Mouse (Mus musculus) MEL (cell line): ENCODE measurements around the gene Anks1. TPM values are rescaled to one million over a fixed set of nuclear protein-coding genes. Genes with fewer than 3 reads are reported as not detected.
A peak's percentile ranks its signal among the peaks of the same experiment; 100 is the strongest.
"Not testable (repeated sequence)": the region's sequence is repeated elsewhere in the genome, so short reads cannot be mapped to it uniquely, and the experiment has no call there.

Experiments used
- DNase-seq: peaks from one replicate; pipeline ENCODE4 v3.0.0; 2011; ENCODE audit warnings: low read depth, low spot score
- H3K27ac ChIP-seq: 2 replicates; pipeline ENCODE4 v1.5.1; 2012; ENCODE audit warnings: low read depth, mild to moderate bottlenecking, control low read depth, low read length, moderate library complexity; ENCODE audit not compliant: control insufficient read depth
- H3K27me3 ChIP-seq, 2 experiments: fragments of 150-350 bp in 1 of 2; sonication (generic) in 1 of 2; 2 replicates each; pipeline ENCODE4 v1.6.1; 2012; ENCODE audit warnings: low read length in 2 of 2, mild to moderate bottlenecking in 2 of 2, improper control_type of control experiment in 1 of 2, moderate library complexity in 1 of 2; ENCODE audit not compliant: insufficient read depth in 2 of 2, control insufficient read depth in 1 of 2
- H3K36me3 ChIP-seq, 2 experiments: 2 replicates each; pipeline ENCODE4 v1.6.1; 2012 to 2014; ENCODE audit warnings: low read length in 2 of 2, improper control_type of control experiment in 1 of 2, inconsistent platforms in 1 of 2, mild to moderate bottlenecking in 1 of 2; ENCODE audit not compliant: insufficient read depth in 2 of 2, control insufficient read depth in 1 of 2
- H3K4me1 ChIP-seq, 2 experiments: fragments of 150-350 bp in 1 of 2; sonication (generic) in 1 of 2; 2 replicates each; pipeline ENCODE4 v1.6.1; 2012; ENCODE audit warnings: low read length in 2 of 2, improper control_type of control experiment in 1 of 2, mild to moderate bottlenecking in 1 of 2; ENCODE audit not compliant: insufficient read depth in 2 of 2, control insufficient read depth in 1 of 2
- H3K4me3 ChIP-seq, 2 experiments: fragments of 150-350 bp in 1 of 2; sonication (generic) in 1 of 2; 2 replicates each; pipeline ENCODE4 v1.5.1; 2012; ENCODE audit warnings: low read depth in 2 of 2, low read length in 2 of 2, mild to moderate bottlenecking in 2 of 2, moderate library complexity in 2 of 2, control low read depth in 1 of 2, improper control_type of control experiment in 1 of 2; ENCODE audit not compliant: control insufficient read depth in 1 of 2, insufficient read depth in 1 of 2
- H3K79me2 ChIP-seq: 2 replicates; pipeline ENCODE4 v1.6.1; 2012; ENCODE audit warnings: mild to moderate bottlenecking, low read length, moderate library complexity; ENCODE audit not compliant: control insufficient read depth, poor library complexity, insufficient read depth
- H3K9ac ChIP-seq: 2 replicates; pipeline ENCODE4 v1.6.1; 2012; ENCODE audit warnings: low read depth, mild to moderate bottlenecking, control low read depth, low read length, moderate library complexity; ENCODE audit not compliant: control insufficient read depth, poor library complexity, severe bottlenecking
- H3K9me3 ChIP-seq: fragments of 150-350 bp; sonication (generic); replicated peaks from 2 replicates; pipeline ENCODE4 v1.6.1; 2012; ENCODE audit warnings: mild to moderate bottlenecking, low read length, improper control_type of control experiment, moderate library complexity; ENCODE audit not compliant: insufficient read depth
- BHLHE40 ChIP-seq: IDR thresholded peaks from 2 replicates; pipeline ENCODE4 v1.6.1; 2012; ENCODE audit warnings: low read depth, mild to moderate bottlenecking, inconsistent platforms, low read length, improper control_type of control experiment, borderline replicate concordance
- CHD1 ChIP-seq: IDR thresholded peaks from 2 replicates; pipeline ENCODE4 v1.6.1; 2012; ENCODE audit warnings: low read depth, mild to moderate bottlenecking, inconsistent platforms, low read length, improper control_type of control experiment
- CTCF ChIP-seq, 3 experiments: IDR thresholded peaks in 2 of 3; conservative IDR thresholded peaks in 1 of 3; 2 replicates each; pipeline ENCODE4 v1.5.1; 2011 to 2012; ENCODE audit warnings: low read length in 3 of 3, low read depth in 2 of 3, mild to moderate bottlenecking in 2 of 3, improper control_type of control experiment in 1 of 3, inconsistent platforms in 1 of 3, mixed read lengths in 1 of 3, moderate library complexity in 1 of 3; ENCODE audit not compliant: control insufficient read depth in 1 of 3, insufficient read depth in 1 of 3, poor library complexity in 1 of 3, severe bottlenecking in 1 of 3
- E2F4 ChIP-seq: IDR thresholded peaks from 2 replicates; pipeline ENCODE4 v1.6.1; 2011; ENCODE audit warnings: low read depth, low read length, improper control_type of control experiment, borderline replicate concordance
- ETS1 ChIP-seq: IDR thresholded peaks from 2 replicates; pipeline ENCODE4 v1.6.1; 2012; ENCODE audit warnings: low read depth, mild to moderate bottlenecking, inconsistent platforms, low read length, improper control_type of control experiment, moderate library complexity
- GABPA ChIP-seq: IDR thresholded peaks from 2 replicates; pipeline ENCODE4 v1.6.1; 2012; ENCODE audit warnings: low read depth, mild to moderate bottlenecking, inconsistent platforms, low read length, improper control_type of control experiment, moderate library complexity
- GATA1 ChIP-seq: IDR thresholded peaks from 2 replicates; pipeline ENCODE4 v1.6.1; 2011; ENCODE audit warnings: low read depth, low read length, improper control_type of control experiment
- HCFC1 ChIP-seq: IDR thresholded peaks from 2 replicates; pipeline ENCODE4 v1.6.1; 2012; ENCODE audit warnings: low read depth, mild to moderate bottlenecking, inconsistent platforms, low read length, improper control_type of control experiment, moderate library complexity
- KAT2A ChIP-seq: conservative IDR thresholded peaks from 2 replicates; pipeline ENCODE4 v1.6.1; 2012; ENCODE audit warnings: low read depth, low read length, improper control_type of control experiment, inconsistent platforms
- MAFK ChIP-seq: IDR thresholded peaks from 2 replicates; pipeline ENCODE4 v1.6.1; 2011; ENCODE audit warnings: low read depth, mild to moderate bottlenecking, low read length, improper control_type of control experiment, borderline replicate concordance
- MAZ ChIP-seq: IDR thresholded peaks from 2 replicates; pipeline ENCODE4 v1.6.1; 2012; ENCODE audit warnings: low read depth, mild to moderate bottlenecking, inconsistent platforms, low read length, improper control_type of control experiment
- MEF2A ChIP-seq: IDR thresholded peaks from 2 replicates; pipeline ENCODE4 v1.6.1; 2014; ENCODE audit warnings: low read depth, mild to moderate bottlenecking, inconsistent platforms, low read length, improper control_type of control experiment; ENCODE audit not compliant: poor library complexity, insufficient replicate concordance, severe bottlenecking; ENCODE audit errors: extremely low read depth
- MXI1 ChIP-seq: IDR thresholded peaks from 2 replicates; pipeline ENCODE4 v1.6.1; 2011; ENCODE audit warnings: mild to moderate bottlenecking, low read depth, low read length, improper control_type of control experiment
- MYC ChIP-seq: IDR thresholded peaks from 2 replicates; pipeline ENCODE4 v1.6.1; 2011; ENCODE audit warnings: low read depth, mild to moderate bottlenecking, low read length, improper control_type of control experiment, moderate library complexity
- NELFE ChIP-seq: IDR thresholded peaks from 2 replicates; pipeline ENCODE4 v1.6.1; 2011; ENCODE audit warnings: low read depth, low read length, improper control_type of control experiment
- NRF1 ChIP-seq: IDR thresholded peaks from 2 replicates; pipeline ENCODE4 v1.6.1; 2014; ENCODE audit warnings: low read depth, mild to moderate bottlenecking, inconsistent platforms, low read length, improper control_type of control experiment, moderate library complexity; ENCODE audit not compliant: poor library complexity, insufficient read depth, severe bottlenecking
- POLR2AphosphoS5 ChIP-seq: IDR thresholded peaks from 2 replicates; pipeline ENCODE4 v1.6.1; 2012; ENCODE audit warnings: low read depth, borderline replicate concordance, mild to moderate bottlenecking, inconsistent platforms, low read length, moderate library complexity, mixed read lengths
- SMC3 ChIP-seq: IDR thresholded peaks from 2 replicates; pipeline ENCODE4 v1.6.1; 2011; ENCODE audit warnings: low read depth, low read length, improper control_type of control experiment
- USF1 ChIP-seq: IDR thresholded peaks from 2 replicates; pipeline ENCODE4 v1.6.1; 2014; ENCODE audit warnings: low read depth, mild to moderate bottlenecking, inconsistent platforms, low read length, improper control_type of control experiment, moderate library complexity
- USF2 ChIP-seq, 2 experiments: IDR thresholded peaks; 2 replicates each; pipeline ENCODE4 v1.6.1; 2011 to 2012; ENCODE audit warnings: improper control_type of control experiment in 2 of 2, low read length in 2 of 2, borderline replicate concordance in 1 of 2, inconsistent platforms in 1 of 2, low read depth in 1 of 2, mild to moderate bottlenecking in 1 of 2; ENCODE audit not compliant: insufficient read depth in 1 of 2
- ZNF384 ChIP-seq: IDR thresholded peaks from 2 replicates; pipeline ENCODE4 v1.6.1; 2012; ENCODE audit warnings: low read depth, mild to moderate bottlenecking, inconsistent platforms, low read length, improper control_type of control experiment
- polyA plus RNA-seq, 2 experiments: library from polyadenylated mRNA; stranded (reverse) in 1 of 2; unstranded in 1 of 2; fragments of >175 nt in 1 of 2; fragments of >200 nt in 1 of 2; gene quantifications; 2 replicates each; pipeline versions ENCODE4 v1.2.1 to v1.2.4; 2012; ENCODE audit warnings: low replicate concordance in 2 of 2, low read depth in 1 of 2; ENCODE audit not compliant: insufficient read length in 2 of 2, insufficient read depth in 1 of 2, missing spikeins in 1 of 2
- total RNA-seq: library from RNA; depleted of rRNA; stranded (reverse); fragments of 300-350 nt; gene quantifications from 2 replicates; pipeline ENCODE4 v1.2.3, GENCODE M21; 2012

Gene Anks1
- total and polyA plus RNA-seq, 3 experiments = 11.9 to 15.9 TPM; not detected in 1

DNA sequence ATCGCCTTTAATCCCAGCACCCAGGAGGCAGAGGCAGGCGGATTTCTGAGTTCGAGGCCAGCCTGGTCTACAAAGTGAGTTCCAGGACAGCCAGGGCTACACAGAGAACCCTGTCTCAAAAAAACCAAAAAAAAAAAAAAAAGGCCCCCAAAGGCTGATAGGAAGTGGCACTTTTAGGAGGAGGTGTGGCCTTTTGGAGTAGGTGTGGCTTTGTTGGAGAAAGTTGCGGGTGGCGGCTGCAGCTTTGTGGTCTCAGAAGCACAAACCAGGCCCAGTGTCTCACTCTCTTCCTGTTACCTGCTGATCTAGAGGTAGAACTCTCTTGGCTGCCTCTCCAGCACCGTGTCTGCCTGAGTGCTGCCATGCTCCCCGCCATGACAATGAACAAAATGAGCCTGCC is 54.0 kb downstream of the Anks1 start:
- 0 out of 2 replicates have a peak, but pooled peaks have one; percentile 22 for TF ChIP-seq ZNF384
- not testable (repeated sequence) for H3K9ac ChIP-seq, H3K4me3 ChIP-seq, H3K27ac ChIP-seq, H3K79me2 ChIP-seq, H3K36me3 ChIP-seq, H3K4me1 ChIP-seq, H3K9me3 ChIP-seq, H3K27me3 ChIP-seq
- DNase-seq = peak; percentile 25

- Histone ChIP-seq H3K36me3 (no peaks in the 10 kb centered on the region), H3K9me3 (no peaks in the 10 kb centered on the region), H3K27me3 (no peaks in the 10 kb centered on the region), H3K4me3 (no peak overlapping the region), H3K79me2 (no peaks in the 10 kb centered on the region), H3K27ac (no peak overlapping the region), H3K9ac (no peak overlapping the region), H3K4me1 (no peaks in the 10 kb centered on the region)
- TF ChIP-seq USF1 (no peak), BHLHE40 (no peak), GATA1 (no peak), GABPA (no peak), ETS1 (no peak)
- no peak for DNase-seq
Measured at GRCm38 (mm10) chr17:27964607-27965006, 55.5 kb downstream of the Anks1 start.

GRCm38 (mm10) chr17:27965292-27965691 is 56.2 kb downstream of the Anks1 start:
- Histone ChIP-seq H3K4me1 (no peaks in the 10 kb centered on the region), H3K9ac (no peak overlapping the region)
- TF ChIP-seq E2F4 (no peak), MEF2A (no peak), MXI1 (no peak), SMC3 (no peak), MAFK (no peak), CHD1 (no peak), NELFE (no peak), MAZ (no peak), NRF1 (no peak), POLR2AphosphoS5 (no peak), KAT2A (no peak), CTCF (IDR thresholded peaks at IDR 0.05 in 2 of 3, conservative IDR thresholded peaks at IDR 0.05 in 1 of 3; ENCODE audit: control insufficient read depth in 1 of 3, insufficient read depth in 1 of 3, low read depth in 2 of 3, low read length in 3 of 3, poor library complexity in 1 of 3, severe bottlenecking in 1 of 3) (no peak), USF2 (IDR thresholded peaks at IDR 0.05; ENCODE audit: borderline replicate concordance in 1 of 2, insufficient read depth in 1 of 2, low read depth in 1 of 2, low read length in 2 of 2) (no peak), MYC (no peak), HCFC1 (no peak)
- TF ChIP-seq, all 39 proteins: peak for 0
- H3K27ac ChIP-seq = no peak overlapping the region
- no peaks in the 10 kb centered on the region for H3K9me3 ChIP-seq
- H3K27me3 ChIP-seq = no peaks in the 10 kb centered on the region
- no peak for DNase-seq
- H3K79me2 ChIP-seq = no peaks in the 10 kb centered on the region
- H3K36me3 ChIP-seq = no peaks in the 10 kb centered on the region
- H3K4me3 ChIP-seq = no peak overlapping the region
